Mouse (Mus musculus) CD4-positive helper T cell, adult 2 months (primary cell): Measurements from ENCODE around the gene Msln.

Experiments used
- DNase-seq: peaks from one replicate; pipeline ENCODE4 v3.0.0-alpha.2; 2012; ENCODE audit warnings: low read depth, missing footprints, low spot score

Gene Msln

DNA sequence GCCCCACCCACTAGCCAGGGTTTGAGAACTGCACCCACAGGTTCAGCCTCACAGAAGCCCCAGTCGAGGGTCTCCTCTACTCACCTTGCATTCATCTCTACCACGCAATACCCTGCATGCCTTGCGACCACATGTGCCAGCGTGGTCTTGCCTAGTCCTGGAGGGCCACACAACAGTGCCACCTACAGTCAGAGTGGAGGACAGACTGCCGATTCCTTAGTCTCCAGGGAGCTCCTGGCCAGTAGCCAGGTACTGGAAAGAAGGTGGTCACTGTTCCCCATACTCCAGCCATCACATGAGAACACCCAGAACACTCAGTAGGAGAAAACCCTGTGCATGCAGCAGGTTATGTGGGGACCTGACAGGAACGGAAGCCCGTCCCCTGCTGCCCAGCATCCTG lies 30.3 kb downstream of the Msln start:
- DNase-seq = no peak

DNA sequence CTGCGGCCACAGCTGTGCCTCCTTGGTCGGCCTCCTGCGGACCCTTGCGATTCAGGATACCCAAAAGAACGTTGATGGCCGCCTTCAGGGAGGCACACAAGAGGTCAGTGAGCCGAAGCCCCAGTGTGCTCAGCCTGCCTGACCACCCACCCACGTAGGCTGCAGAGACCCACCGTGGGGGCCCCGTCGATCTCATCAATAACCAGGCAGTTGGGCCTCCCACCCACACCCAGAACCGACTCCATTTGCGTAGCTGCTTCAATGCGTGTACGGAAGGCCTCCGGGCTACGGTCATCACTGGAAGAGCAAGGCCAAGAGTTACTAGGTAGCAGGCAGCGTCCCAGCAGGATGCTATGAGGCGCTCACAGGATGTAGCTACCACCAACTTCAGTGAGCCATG lies 30.7 kb downstream of the Msln start:
- no peak for DNase-seq

DNA sequence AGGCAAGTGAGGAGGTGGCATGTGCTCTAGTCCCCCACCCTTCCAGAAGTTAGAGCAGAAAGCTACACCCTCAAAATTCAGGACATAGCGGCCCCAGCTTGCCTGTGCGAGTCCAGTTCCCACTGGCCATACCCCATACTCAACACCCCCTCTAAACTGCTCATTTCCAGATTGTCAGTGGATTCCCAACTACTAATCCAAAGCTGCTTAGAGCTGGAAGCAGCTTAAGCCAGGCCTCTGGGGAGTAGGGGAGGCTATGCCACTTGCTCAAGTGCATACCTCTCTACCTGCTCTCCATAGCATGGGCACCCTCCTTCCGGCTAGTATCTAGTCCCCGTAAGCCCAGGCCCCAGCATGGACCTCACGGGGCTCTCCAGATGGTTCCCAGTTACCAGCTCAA lies 32.7 kb downstream of the Msln start:
- no peak for DNase-seq

DNA sequence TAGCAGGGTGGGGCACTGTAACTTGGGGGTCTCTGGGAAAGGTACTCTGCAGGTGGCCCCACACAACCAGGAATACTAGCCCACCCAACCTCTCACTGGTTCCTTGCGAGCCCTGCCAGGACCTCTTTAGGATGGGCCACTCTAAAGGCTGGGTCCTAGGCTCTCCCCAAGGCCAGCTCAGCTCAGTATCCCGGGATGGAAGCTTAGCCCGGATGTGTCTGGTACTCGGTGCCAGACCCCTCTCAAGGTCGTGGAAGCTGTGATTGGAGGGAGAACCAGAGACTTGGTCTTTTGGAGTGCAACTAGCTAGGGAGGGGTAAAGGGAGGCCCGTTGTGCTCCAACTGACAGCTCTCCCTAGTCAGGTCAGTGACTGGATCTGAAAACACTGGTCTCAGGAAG lies 36.5 kb downstream of the Msln start:
- DNase-seq = no peak

DNA sequence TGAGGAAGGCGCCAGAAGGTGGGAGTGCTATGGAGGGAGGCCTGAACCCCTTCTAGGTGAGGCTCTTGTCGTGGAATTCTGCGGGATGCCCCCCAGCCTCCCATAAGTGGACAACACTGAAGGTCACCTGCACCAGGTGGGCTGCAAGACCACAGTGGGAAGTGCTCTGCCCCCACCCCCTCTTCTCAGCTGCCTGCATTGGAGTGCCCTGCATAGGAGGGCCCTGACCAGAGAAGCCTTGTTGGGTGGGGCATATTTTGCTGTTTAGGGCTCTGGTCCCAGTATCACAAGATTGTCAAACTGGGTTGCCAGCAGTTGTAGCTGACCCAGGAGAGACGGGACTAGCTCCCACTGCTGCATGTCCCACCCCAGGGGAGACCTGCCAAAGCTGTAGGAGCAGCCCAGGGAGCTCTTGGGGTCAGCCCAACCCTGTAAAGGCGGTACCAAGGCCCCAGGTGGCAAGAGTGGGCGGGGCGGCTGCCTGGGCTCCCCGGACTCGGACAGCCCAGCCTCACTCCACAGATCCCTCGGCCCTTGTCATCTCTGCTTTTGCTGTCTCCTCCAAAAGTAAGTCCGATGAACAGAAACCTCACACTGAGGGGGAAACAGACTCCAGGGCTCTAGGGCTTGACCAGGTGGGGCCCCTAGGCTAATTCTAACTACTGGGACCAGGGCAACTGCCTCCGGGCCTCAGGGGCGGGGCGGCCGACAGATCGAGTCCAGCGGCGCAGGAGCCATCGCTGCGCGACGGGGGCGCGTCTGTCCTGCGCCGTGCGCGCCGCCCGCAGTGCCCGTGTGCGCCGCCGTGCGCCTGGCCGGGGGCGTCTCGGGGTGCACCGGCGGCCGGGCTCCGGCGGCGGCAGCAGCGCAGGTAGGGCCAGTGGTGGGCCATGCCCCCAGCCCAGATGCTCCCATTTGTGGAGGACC lies 37.2 kb downstream of the Msln start, which contains the start of gene Gng13:
Gene Gng13, plus strand, starts transcription at position 461 of the 927 bp plus-strand sequence.
- DNase-seq = no peak

- no peak for DNase-seq
These were observed 38.0 kb downstream of the Msln start for GRCm38 (mm10) chr17:25716130-25716529.

- DNase-seq = no peak
These were observed 38.6 kb downstream of the Msln start for GRCm38 (mm10) chr17:25715627-25716026.

DNA sequence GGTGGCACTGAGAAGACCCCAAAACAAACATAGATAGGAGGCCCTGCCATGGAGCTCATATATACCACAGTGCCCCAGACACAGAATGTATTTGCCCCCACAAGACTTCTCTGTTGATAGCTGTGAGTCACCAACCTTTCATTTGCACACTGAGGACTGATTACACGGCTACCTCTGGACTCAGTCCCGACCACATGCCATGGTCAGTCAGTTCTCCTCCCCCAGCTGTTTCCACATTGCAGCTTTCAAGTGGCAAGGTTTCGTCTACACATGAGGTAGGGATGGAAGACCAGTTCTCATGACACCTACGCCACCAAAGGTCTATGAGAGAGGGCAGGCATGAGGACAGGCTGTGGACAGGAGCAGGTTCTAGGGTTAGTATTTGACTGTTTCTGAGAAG lies 43.0 kb downstream of the Msln start:
- DNase-seq = no peak

GRCm38 (mm10) chr17:25709994-25710393 lies 44.2 kb downstream of the Msln start:
- no peak for DNase-seq

- DNase-seq = no peak
These were observed 53.2 kb downstream of the Msln start for GRCm38 (mm10) chr17:25700863-25701496.
